Mouse (Mus musculus) liver, adult 2 months (tissue): Measurements from ENCODE around the gene Elf4. TPM values are rescaled to one million over a fixed set of nuclear protein-coding genes. Genes with fewer than 3 reads are reported as not detected.

Source experiments
- DNase-seq: peaks from one replicate; pipeline ENCODE4 v3.0.0-alpha.2; 2011; ENCODE audit warnings: low read depth, low spot score; ENCODE audit errors: extremely low read depth
- H3K27ac ChIP-seq: fragments of 200-500 bp; replicated peaks from 2 replicates; pipeline ENCODE4 v1.5.1; 2012; ENCODE audit warnings: low read depth, mild to moderate bottlenecking, control low read depth, inconsistent platforms, low read length; ENCODE audit not compliant: insufficient read depth
- H3K27me3 ChIP-seq: fragments of 200-500 bp; 2 replicates; pipeline ENCODE4 v1.6.1; 2012; ENCODE audit warnings: mild to moderate bottlenecking, moderate library complexity, low read length, inconsistent platforms; ENCODE audit not compliant: control insufficient read depth, insufficient read depth
- H3K36me3 ChIP-seq: fragments of 200-500 bp; 2 replicates; pipeline ENCODE4 v1.6.1; 2012; ENCODE audit warnings: low read length, inconsistent platforms; ENCODE audit not compliant: control insufficient read depth, insufficient read depth
- H3K4me1 ChIP-seq: fragments of 200-500 bp; 2 replicates; pipeline ENCODE4 v1.6.1; 2011; ENCODE audit warnings: low read length; ENCODE audit not compliant: control insufficient read depth, insufficient read depth
- H3K4me3 ChIP-seq: fragments of 200-500 bp; 2 replicates; pipeline ENCODE4 v1.5.1; 2011; ENCODE audit warnings: low read depth, mild to moderate bottlenecking, control low read depth, low read length, moderate library complexity; ENCODE audit not compliant: insufficient read depth
- H3K79me2 ChIP-seq: fragments of 200-500 bp; 2 replicates; pipeline ENCODE4 v1.6.1; 2012; ENCODE audit warnings: inconsistent platforms, mild to moderate bottlenecking, low read length, moderate library complexity; ENCODE audit not compliant: control insufficient read depth, insufficient read depth
- H3K9ac ChIP-seq: fragments of 200-500 bp; 2 replicates; pipeline ENCODE4 v1.6.1; 2012; ENCODE audit warnings: low read depth, mild to moderate bottlenecking, control low read depth, inconsistent platforms, low read length
- CTCF ChIP-seq: fragments of 200-500 bp; IDR thresholded peaks from 2 replicates; pipeline ENCODE4 v1.5.1; 2011; ENCODE audit warnings: low read depth, low read length, control low read depth
- POLR2A ChIP-seq: fragments of 200-500 bp; IDR thresholded peaks from 2 replicates; pipeline ENCODE4 v1.6.1; 2011; ENCODE audit warnings: low read length, control low read depth; ENCODE audit not compliant: insufficient read depth; ENCODE audit errors: extremely low read depth
- WGBS: fragments of 180-500 bp; shearing (Covaris S2); methylation state at CpG from one replicate; pipeline ENCODE4 v1.1.7; 2018; 5-methylcytosine and 5-hydroxymethylcytosine counted together
- polyA plus RNA-seq: library from polyadenylated mRNA; depleted of rRNA; stranded (reverse); fragments of >200 nt; gene quantifications from 2 replicates; pipeline ENCODE4 v1.2.3, GENCODE M21; 2012
- total RNA-seq: library from RNA; depleted of rRNA; stranded (reverse); fragments of >200 nt; gene quantifications from 2 replicates; pipeline ENCODE4 v1.2.3, GENCODE M21; 2014

The Elf4 gene
- total and polyA plus RNA-seq, 2 experiments: 0.46 to 1.5 TPM

- TF ChIP-seq CTCF: no peak
- no peak for TF ChIP-seq POLR2A
- H3K36me3 ChIP-seq: no peaks in the 10 kb centered on the region
- H3K9ac ChIP-seq: no peak overlapping the region
- DNase-seq: no peak
- H3K4me1 ChIP-seq: no peaks in the 10 kb centered on the region
- H3K79me2 ChIP-seq: no peaks in the 10 kb centered on the region
- no peaks in the 10 kb centered on the region for H3K27me3 ChIP-seq
- 42% methylated on average over 2 of the region's 2 CpGs for WGBS
- no peak overlapping the region for H3K27ac ChIP-seq
- H3K4me3 ChIP-seq: no peak overlapping the region
Observed at GRCm38 (mm10) chrX:48418417-48418816, 44.5 kb downstream of the Elf4 start.

GRCm38 (mm10) chrX:48414291-48414690 is 48.6 kb downstream of the Elf4 start:
- no peak for DNase-seq
- no peak overlapping the region for H3K4me3 ChIP-seq
- 91% methylated on average over 5 of the region's 5 CpGs for WGBS
- H3K27me3 ChIP-seq: no peaks in the 10 kb centered on the region
- H3K36me3 ChIP-seq: no peaks in the 10 kb centered on the region
- TF ChIP-seq CTCF (no peak), POLR2A (no peak)
- H3K27ac ChIP-seq: no peak overlapping the region
- H3K4me1 ChIP-seq: peaks cover 2% of the 10 kb centered on the region; the same call in 1 of the 2 replicates
- no peak overlapping the region for H3K9ac ChIP-seq
- no peaks in the 10 kb centered on the region for H3K79me2 ChIP-seq

GRCm38 (mm10) chrX:48412629-48413028 is 50.3 kb downstream of the Elf4 start:
- Histone ChIP-seq H3K9ac (no peak overlapping the region), H3K4me3 (no peak overlapping the region), H3K27ac (no peak overlapping the region), H3K4me1 (peaks cover 2% of the 10 kb centered on the region; the same call in 1 of the 2 replicates), H3K27me3 (no peaks in the 10 kb centered on the region), H3K79me2 (no peaks in the 10 kb centered on the region), H3K36me3 (no peaks in the 10 kb centered on the region)
- TF ChIP-seq CTCF: no peak
- no peak for TF ChIP-seq POLR2A
- no peak for DNase-seq
- 42% methylated on average over 6 of the region's 6 CpGs for WGBS

GRCm38 (mm10) chrX:48410388-48410776 is 52.5 kb downstream of the Elf4 start:
- Histone ChIP-seq H3K27ac (no peak overlapping the region), H3K79me2 (no peaks in the 10 kb centered on the region), H3K36me3 (0 out of 2 replicates have a peak, but pooled peaks cover 2% of the 10 kb centered on the region), H3K4me1 (peaks cover 2% of the 10 kb centered on the region; the same call in 1 of the 2 replicates), H3K9ac (no peak overlapping the region), H3K27me3 (no peaks in the 10 kb centered on the region), H3K4me3 (no peak overlapping the region)
- TF ChIP-seq POLR2A (no peak), CTCF (no peak)
- 7% methylated on average over 7 of the region's 7 CpGs for WGBS
- no peak for DNase-seq

- no peak for TF ChIP-seq POLR2A
- peak; percentile 83 for TF ChIP-seq CTCF
- 0 out of 2 replicates have a peak, but pooled peaks cover 2% of the 10 kb centered on the region for H3K36me3 ChIP-seq
- 4% methylated on average over 32 of the region's 36 CpGs for WGBS
- H3K9ac ChIP-seq: peak overlapping the region; percentile 18; the same call in 1 of the 2 replicates
- no peaks in the 10 kb centered on the region for H3K27me3 ChIP-seq
- H3K79me2 ChIP-seq: no peaks in the 10 kb centered on the region
- no peak overlapping the region for H3K27ac ChIP-seq
- H3K4me1 ChIP-seq: peaks cover 2% of the 10 kb centered on the region; the same call in 1 of the 2 replicates
- peak; percentile 43 for DNase-seq
- H3K4me3 ChIP-seq: peak overlapping the region; percentile 59
Observed at GRCm38 (mm10) chrX:48409611-48410387, 53.1 kb downstream of the Elf4 start.

GRCm38 (mm10) chrX:48405141-48405540 is 57.8 kb downstream of the Elf4 start:
- Histone ChIP-seq H3K27me3 (no peaks in the 10 kb centered on the region), H3K4me1 (no peaks in the 10 kb centered on the region), H3K79me2 (no peaks in the 10 kb centered on the region), H3K36me3 (peaks cover 20% of the 10 kb centered on the region), H3K9ac (no peak overlapping the region), H3K27ac (no peak overlapping the region), H3K4me3 (no peak overlapping the region)
- no peak for DNase-seq
- 71% methylated on average over 3 of the region's 3 CpGs for WGBS
- TF ChIP-seq POLR2A (no peak), CTCF (no peak)
